Mouse (Mus musculus): Measurements from ENCODE around the gene Dnajb4.
"Not testable (repeated sequence)": the region's sequence is repeated elsewhere in the genome, so short reads cannot be mapped to it uniquely, and the experiment has no call there.

Dnajb4 gene

DNA sequence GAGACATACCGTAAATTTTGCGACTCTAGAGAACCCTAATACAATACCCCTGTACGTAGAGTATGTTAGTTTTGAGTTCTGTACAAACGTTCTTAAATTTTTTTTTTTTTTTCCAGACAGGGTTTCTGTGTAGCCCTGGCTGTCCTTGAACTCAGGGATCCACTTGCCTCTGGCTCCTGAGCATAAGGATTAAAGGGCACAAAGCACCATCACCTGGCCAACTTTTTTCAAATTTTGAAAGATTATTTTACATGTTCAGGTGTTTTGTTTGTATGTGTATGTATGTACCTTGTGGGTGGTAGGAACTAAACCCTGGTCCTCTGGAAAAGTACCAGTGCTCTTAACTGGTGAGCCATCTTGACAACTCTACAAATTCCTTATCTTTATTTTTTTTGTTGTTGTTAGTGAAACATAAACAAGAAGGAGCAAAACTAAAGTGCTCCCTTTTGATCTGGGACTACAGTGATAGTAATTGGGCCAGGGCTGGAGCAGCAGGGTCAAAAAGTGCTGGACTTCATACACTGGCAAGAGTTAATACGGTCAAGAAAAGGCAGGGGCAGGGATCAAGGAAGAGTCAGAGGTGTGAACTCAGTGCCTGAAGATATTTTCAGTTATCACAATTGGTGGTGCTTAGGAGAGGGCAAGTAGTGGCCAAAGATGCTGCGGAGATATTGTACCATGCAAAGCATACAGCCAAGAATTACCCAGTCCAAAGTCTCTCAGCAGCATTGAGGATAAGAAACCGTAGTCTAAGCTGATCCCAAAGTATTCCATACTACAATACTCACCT lies 1.8 kb downstream of the Dnajb4 start:
- DNase-seq (ENCODE audit: low read depth, low spot score) = no peak

DNA sequence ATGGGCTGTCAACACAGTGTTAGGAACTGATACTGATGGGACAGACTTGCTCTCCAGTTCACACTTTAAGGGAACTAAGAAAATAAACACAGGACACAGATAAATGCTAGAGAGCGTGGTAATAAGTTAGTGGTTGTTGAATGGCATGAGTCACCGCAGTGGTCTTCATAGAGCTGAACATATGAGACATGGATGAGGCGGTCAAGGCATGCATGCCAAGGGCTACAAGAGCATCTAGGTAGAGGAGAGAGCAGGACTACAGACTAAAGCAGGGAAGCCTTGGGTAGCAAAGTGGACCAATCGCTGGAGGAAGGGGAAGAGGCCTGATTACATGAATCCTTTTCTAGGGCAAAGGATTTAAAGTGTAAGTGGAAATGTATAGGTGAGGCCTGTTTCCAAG lies 2.9 kb downstream of the Dnajb4 start:
- no peak for DNase-seq (ENCODE audit: low read depth, low spot score)

DNA sequence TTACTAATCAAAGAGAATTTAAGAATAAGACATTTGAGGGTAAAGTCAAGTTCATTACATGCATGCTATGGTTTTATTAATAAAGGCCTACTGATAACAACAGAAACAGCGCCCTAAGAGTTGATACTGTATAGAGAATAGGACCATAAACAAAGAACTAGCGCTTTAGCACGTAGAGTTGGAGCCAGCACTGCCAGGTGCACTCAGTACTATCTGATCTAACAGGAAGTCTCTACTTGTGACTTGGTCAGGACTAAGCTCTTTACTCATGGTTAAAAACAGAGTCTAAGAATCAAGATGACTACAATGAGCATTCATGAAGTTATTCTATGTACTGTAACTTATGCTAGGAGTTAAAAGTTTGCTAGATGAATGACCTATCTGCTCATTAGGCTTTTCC lies 5.5 kb downstream of the Dnajb4 start:
- DNase-seq (ENCODE audit: low read depth, low spot score) = no peak

DNA sequence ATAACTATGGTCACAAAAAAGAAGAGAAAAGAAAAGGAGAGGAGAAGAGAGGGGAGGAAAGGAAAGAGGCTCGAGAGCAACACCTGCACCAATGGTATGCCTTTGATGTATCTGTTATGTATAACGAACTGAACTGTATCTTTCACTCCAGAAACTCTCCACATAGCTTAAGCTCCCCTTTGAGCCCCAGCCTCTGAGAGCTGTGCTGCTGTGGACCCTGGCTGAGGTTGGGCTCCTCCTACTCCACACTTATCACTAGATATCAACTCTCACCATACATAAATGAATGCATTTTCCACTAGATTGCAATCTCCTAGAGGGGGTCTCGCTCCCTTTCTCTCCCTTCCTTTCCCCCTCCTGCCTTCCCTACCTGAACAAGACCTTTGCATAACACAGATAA lies 6.1 kb downstream of the Dnajb4 start:
- DNase-seq (ENCODE audit: low read depth, low spot score) = no peak

DNA sequence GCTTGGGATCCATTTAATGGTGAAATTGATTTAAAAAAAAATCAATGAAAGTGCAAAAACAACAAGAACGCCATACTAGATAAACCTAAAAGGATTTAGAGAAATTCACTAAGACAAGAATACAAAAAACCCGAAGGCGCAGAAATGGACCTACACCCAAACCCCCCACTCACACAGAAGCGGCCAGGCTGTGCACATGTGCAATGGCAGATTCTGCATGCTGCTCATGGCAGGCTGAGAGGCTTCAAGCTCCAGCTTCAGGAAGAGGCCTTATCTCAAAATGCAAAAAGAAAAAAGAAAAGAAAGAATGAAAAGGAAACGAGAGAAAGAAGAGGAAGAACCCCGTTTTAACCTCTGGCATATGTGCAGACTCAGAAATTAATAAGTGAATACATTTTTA lies 6.7 kb downstream of the Dnajb4 start:
- DNase-seq (ENCODE audit: low read depth, low spot score) = no peak

DNA sequence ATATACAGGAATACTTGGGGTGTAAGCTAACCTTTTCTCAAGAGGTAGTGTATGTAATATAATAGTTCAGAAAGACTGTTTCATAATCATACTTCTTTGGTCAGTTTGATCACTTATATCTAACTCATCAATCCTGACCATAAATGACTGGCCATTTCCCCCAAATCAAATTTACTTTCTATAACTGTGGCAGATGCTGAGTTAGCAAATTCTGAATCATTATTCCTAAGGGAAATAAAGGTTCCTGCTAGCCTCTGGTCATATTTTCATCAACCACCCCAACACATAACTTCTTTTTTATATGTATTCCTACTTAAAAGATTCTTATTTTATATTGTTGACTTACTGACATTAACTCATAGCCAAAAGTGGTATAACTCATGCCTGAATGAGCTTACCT lies 7.2 kb downstream of the Dnajb4 start:
- no peak for DNase-seq (ENCODE audit: low read depth, low spot score)

DNA sequence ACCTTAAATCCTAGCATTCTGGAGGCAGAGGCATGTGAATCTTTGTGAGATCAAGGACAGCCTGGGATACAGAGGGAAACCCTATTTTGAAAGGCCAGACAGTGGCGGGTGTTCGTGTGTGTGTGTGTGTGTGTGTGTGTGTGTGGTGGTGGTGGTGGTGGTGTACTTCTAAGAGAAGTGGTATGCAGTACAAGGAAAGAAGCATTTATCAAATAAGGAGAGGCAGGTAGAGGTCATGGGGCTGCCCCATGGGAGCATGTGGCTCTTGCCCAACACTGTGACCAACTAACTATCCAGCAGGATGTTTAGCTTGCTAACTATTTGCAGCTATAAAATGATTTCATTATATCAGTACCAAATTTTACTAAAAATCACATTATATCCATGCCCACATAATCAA lies 8.5 kb downstream of the Dnajb4 start:
- no peak for DNase-seq (ENCODE audit: low read depth, low spot score)

DNA sequence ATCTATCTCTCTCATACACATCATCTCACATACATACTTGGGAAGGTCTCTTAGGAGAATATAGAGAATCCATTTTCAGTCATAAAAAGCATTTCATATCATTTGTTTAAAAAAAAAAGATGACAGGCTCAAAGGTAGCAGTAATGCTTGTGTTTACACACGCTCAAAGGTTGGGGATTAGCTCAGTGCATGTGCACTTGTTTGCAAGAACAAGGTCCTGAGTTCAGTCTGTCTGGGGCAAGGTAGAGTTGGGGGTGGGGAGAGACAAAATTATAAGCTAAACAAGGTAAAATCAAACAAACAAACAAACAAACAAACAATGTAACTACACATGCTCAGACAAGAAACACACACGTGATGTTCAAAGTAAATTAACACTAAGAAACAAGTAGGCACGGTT lies 8.9 kb downstream of the Dnajb4 start:
- DNase-seq (ENCODE audit: low read depth, low spot score) = no peak

DNA sequence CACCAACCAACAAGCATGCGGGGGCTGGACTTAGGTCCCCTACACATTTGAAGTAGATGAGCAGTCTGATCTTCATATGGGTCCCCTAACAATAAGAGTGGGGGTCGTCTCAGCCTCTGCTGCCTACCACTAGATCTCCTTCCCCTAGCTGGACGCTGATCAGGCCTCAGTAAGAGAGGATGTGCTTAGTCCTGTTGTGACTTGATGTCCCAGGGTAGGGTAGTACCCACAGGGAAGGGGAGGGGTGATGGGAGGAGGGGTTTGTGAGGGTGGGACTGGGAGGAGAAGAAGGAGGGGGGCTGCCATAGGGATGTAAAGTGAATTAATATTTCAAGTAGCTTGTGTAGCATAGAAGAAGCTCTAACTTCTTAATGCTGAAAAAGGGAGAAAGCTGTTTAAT lies 11.0 kb downstream of the Dnajb4 start:
- no peak for DNase-seq (ENCODE audit: low read depth, low spot score)

DNA sequence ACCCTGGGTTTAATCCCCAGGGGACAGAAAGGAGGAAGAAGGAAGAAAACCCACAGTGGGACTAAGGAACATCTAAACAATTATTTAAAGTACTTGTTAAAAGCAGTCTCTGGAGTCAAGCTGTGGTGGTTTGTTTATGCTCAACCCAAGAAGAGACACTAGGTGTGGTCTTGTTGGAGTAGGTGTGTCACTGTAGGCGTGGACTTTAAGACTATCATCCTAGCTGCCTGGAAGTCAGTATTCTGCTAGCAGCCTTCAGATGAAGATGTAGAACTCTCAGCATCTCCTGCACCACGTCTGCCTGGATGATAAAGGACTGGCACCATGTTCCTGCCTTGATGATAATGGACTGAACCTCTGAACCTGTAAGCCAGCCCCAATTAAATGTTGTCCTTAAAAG lies 12.9 kb downstream of the Dnajb4 start:
- not testable (repeated sequence) for DNase-seq (ENCODE audit: low read depth, low spot score)

DNA sequence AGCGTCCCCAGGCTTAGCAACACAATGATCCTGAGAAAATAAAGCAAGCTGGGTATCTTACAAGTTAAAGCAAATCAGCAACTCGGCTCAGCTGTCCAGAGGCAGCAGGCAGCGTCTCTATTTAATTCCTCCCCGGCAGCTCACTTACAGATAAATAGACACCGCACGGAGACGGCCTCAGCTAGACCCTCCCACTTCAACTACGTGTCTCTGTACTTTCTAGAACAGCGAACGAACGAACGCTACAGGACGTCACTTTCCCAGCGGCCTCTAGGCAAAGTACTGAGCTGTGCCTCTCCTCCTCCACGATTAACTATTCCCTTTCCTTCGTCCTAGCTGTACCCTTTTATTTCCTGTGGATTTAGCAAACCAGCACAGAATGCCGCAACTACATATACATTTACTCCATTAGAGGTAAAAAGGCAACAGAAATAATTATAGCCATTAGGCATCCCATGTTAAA lies 16.4 kb downstream of the Dnajb4 start:
- DNase-seq (ENCODE audit: low read depth, low spot score) = peak; percentile 96

DNA sequence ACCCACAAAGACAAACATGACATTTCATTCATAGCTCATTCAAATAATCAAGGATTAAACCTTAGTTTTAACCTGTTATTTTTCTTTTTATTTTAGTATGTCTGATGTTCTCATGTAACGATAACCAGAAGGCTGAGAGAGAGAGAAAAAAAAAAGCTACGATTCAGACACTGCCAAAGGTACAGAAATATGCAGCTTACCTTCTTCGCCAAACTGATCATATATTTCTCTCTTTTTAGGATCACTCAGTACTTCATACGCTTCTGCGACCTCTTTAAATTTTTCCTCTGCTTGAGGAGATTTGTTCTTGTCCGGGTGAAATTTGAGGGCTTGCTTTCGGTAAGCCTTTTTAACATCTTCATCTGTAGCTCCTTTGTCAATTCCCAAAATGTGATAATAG lies 16.9 kb downstream of the Dnajb4 start:
- no peak for DNase-seq (ENCODE audit: low read depth, low spot score)

DNA sequence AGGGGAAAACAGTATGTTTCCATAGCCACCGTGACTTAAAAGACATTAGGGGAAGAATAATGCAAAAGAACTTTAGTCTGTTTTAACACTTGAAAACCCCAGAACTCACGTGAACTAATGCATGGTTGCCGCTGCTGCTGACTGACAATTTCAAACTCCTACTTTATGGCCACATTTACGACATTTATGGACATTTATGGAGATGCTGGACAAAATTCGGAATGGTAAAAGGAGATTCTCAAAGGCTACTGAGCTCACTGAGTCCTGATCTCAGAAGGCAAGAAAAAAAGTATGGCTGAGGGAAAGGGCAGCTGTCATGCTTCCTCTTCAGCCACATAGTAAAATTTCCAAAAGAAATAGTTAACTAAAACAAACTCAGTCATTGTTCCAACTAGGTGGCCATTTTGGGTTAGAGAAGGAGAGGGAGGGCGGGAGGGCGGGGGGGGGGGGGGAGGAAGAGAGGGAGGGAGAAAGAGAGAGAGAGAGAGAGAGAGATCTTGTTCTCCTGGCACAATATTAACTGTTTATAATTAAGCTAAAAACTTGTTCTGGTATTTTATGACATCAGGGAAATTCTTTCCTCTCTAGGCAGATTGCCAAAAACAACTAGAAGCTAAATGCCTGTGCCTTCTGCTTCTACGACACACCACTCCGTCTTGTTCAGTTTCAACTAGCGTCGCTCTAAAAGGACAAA lies 17.7 kb downstream of the Dnajb4 start:
- DNase-seq (ENCODE audit: low read depth, low spot score) = peak; percentile 52

DNA sequence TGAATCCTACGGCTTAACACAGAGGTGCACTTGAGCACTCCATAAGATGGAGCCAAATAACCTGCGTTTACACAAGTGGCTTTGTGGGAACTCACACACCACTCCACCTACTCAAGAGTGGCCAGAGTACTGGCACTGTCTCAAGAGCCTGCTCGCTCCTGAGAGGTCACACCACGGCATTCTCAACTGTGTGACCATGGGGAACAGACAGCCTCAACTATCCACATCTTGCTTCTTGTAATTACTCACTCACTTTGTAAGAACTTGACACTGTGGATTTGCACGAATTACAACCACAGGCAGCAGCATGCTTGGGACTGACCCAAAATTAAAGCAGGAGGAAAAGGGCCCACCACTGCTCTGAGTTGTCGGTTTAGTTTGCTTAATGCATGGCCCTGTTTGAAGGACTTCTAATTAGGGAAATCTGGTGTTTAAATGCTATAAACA lies 18.3 kb downstream of the Dnajb4 start:
- DNase-seq (ENCODE audit: low read depth, low spot score) = peak; percentile 56

DNA sequence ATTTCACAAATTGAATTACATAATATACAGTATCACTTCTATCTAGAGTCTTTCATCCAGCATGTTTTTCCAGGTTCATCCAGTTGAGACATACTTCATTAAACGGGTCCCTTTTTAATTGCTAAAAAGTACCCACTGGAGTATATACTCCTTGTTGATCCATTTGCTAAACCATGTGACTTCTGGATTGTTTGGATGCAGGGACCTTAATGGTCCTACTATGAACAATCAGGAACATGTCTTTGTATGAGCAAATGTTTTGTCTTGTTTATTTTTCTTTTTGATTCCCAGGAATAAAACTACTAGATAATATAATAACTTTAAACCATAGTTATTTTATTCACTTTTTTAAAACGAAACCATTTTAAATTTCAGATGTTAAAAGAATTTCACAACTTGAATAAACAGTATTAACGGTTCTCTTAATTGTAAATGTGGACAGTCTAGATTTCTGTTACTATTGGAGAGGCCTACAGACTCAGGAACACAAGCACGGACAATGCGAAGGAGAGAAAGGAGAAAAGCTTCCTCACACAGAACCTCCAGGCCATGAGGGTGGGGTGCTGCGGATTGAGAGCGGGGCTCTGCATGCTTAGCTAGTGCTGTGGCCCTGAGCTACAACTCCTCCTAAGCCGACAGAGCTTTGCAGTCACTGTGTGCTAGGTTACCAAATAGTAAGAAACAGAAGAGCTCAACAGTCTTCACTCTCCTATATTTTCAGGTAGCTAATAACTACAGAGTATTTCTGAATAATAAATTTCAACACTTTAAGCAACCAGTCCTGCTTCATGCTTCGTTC lies 19.2 kb downstream of the Dnajb4 start:
- DNase-seq (ENCODE audit: low read depth, low spot score) = no peak

DNA sequence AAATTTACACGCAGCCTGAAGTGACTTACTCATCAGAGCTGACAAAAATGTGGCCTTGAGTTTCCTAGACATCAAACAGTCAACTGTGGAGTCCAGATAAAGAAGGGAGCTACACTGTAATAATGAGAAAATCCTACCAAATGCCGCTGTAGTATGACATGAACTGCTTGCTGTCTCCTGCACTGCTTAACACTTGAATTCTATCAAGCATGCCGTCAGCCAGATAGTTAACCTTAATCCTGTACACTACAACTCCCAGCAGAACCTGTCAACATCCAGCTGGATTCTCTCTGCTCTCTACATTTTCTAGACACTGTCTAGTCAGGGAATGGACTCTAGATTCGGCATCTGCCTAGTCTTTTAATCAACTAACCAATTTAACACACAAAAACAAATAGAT lies 20.8 kb downstream of the Dnajb4 start:
- DNase-seq (ENCODE audit: low read depth, low spot score) = no peak

DNA sequence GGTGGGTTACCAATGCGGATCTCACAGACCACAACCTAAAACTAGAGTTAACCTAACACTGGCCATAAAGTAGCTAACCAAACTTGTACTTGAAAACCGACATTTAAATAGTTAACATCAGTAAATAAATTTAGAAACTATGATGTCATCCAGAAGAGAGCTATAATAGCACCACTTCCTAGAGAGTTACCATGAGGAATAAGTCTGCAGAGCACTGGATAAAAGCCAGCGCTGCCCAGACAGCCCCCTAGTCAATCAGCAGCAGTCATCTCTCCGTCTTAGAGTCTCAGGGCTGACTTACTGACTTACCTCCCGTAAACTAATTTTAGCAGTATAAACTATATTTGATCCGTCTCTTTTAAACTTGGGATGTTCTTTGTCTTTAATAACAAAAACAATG lies 24.0 kb downstream of the Dnajb4 start:
- no peak for DNase-seq (ENCODE audit: low read depth, low spot score)

DNA sequence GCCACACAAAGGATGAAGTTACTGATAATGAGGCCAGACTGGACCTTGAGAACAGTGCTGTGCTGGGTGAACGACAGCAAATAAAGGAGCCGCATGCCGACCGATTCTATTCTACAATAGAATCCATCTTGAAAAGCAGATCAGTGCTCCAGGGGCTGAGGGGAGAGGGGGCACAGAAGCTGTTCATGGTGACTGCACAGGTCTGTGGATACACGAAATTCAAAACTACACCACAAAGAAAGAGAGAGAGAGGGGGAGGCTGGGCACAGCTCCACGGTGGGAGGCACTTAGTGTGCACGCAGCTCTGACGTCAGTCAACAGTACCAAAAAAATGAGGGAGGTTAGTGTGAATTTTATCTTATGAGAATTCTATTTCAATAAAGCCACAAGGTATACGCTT lies 26.6 kb downstream of the Dnajb4 start:
- no peak for DNase-seq (ENCODE audit: low read depth, low spot score)

DNA sequence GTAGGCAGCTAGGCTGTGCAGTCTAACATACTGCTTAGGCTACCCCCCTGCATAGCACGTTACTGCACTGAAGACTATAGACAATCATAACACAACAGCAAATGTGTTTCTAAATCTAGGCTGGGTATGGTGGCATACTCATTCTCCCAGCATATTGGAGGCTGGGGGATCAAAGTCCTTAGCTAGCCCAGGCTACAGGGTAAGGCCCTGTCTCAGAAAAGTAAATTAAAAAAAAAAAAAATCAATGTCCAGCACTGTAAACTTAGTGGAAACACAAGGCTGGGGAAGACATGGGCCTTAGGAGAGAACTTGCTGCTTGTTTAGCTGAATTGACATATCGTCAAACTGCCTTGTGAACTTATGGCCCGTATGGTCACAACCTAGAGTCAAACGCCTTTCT lies 29.5 kb downstream of the Dnajb4 start:
- no peak for DNase-seq (ENCODE audit: low read depth, low spot score)

DNA sequence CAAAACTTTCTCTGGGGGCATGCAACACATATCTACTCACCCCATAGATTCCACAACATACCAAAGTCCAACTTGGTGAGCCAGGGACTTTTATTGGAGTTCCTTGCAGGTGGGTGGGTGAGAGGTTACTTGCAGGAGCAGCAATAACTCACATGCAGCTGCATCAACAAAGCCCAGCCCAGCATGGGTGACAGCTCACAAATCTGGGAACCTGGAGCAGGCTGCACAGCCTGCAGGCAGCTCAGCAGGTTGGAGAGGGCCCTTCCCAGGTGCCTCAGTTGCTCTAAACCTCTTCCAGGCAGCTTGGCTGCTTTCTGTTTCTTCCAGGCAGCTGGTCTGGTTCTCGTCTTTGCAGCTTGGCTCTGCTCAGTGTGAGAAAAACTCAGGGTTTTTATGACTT lies 30.8 kb downstream of the Dnajb4 start:
- no peak for DNase-seq (ENCODE audit: low read depth, low spot score)

DNA sequence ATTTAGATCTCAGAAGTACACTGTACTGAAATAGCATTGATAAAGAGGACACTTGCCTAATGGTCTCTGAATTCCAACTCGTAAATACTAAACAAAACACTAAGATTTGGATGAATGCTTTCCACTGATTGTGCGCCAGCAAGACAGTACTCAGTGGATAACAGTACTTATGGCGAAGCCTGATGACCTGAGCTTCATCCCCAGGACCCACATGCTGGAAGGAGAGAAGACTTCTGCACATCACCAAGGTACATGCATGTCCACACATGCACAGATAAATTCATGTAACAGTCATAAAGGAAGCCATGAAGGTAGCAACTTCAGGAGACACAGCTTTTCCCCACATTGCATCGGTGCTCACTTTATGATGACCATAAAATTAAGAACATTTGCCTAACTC lies 31.3 kb downstream of the Dnajb4 start:
- DNase-seq (ENCODE audit: low read depth, low spot score) = no peak

DNA sequence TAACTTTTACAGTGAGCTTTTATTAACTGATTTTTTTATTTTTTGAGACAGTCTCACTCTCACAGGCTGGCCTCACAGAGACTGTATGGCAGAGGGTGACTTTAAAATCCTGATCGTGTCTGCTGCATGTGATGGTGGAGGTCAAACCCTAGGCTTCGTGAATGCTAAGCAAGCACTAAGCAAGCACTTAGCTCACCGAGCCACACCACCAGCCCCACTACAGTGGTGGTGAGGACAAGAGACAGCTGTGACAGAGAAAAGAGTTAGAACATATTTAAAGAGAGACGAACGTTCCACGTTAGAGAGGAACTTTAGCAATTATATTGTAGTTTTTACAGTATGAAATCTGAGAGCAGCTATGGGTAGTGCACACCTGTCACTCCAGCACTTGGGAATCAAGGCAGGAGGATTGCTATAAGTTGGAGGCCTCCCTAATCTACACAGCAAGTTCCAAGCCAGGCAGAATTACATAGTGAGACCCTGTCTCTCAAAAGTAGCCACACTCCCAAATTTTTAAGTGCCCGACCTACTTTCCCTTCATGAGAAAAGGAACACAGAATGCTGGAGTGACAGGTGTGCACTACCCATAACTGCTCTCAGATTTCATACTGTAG lies 37.7 kb downstream of the Dnajb4 start:
- no peak for DNase-seq (ENCODE audit: low read depth, low spot score)
